10 mouse cellular contexts compared by ENCODE assay signal in genomic region chr12:112290299-112290698, GRCm38 (mm10).
A peak's percentile ranks its signal among the peaks of the same experiment; 100 is the strongest.
DNase-seq lines count a peak whose midpoint lies in the region; ATAC-seq lines count a peak whose summit lies in the region.
"Had no signal": no experiment of that assay in that cellular context is flagged by ENCODE, and none has a peak within 500 bp of the region (broad histone marks: within the 10 kb centered on the region; RNA-seq: fewer than 3 reads in every experiment).

No protein-coding gene starts in this region.

- peaks cover 60% of the 10 kb centered on the region for H3K4me1 ChIP-seq in forebrain, embryonic 10.5 days
- peaks cover 27% of the 10 kb centered on the region for H3K4me1 ChIP-seq in forebrain, embryonic 12.5 days
- H3K4me1 ChIP-seq in forebrain, embryonic 15.5 days, result peaks cover 41% of the 10 kb centered on the region

- no peak overlapping the region for H3K4me3 ChIP-seq in forebrain, embryonic 10.5 days
- H3K4me3 ChIP-seq in forebrain, embryonic 12.5 days (replicated peaks), result no peak overlapping the region
- H3K4me3 ChIP-seq in forebrain, embryonic 15.5 days, result no peak overlapping the region
- H3K4me3 ChIP-seq: liver, embryonic 15.5 days had no signal

- DNase-seq in forebrain, embryonic 10.5 days (ENCODE audit: extremely low spot score, low spot score), result no peak
- DNase-seq in adipocyte (ENCODE audit: low spot score), result peak; percentile 30
- DNase-seq in left cerebral cortex, adult 18-20 months (ENCODE audit: low spot score in 2 of 2), result peak; percentile 31 to 33
- DNase-seq in thymus, postnatal 10 days (ENCODE audit: low spot score in 2 of 2), result no peak
- DNase-seq in thymus, postnatal 4 days, result no peak
- no peak for DNase-seq in gastrocnemius, postnatal 4 days (ENCODE audit: low spot score in 2 of 2)

- H3K27me3 ChIP-seq in forebrain, embryonic 10.5 days (ENCODE audit: poor library complexity, severe bottlenecking), result peaks cover 53% of the 10 kb centered on the region
- H3K27me3 ChIP-seq in forebrain, embryonic 12.5 days, result peaks cover 13% of the 10 kb centered on the region; the same call in 1 of the 2 replicates
- H3K27me3 ChIP-seq in forebrain, embryonic 15.5 days, result no peaks in the 10 kb centered on the region
- H3K27me3 ChIP-seq: liver, embryonic 15.5 days had no signal

- no peak overlapping the region for H3K9ac ChIP-seq in forebrain, embryonic 12.5 days
- no peak overlapping the region for H3K9ac ChIP-seq in forebrain, embryonic 15.5 days (replicated peaks)
- H3K9ac ChIP-seq: liver, embryonic 15.5 days had no signal

- no peak overlapping the region for H3K4me2 ChIP-seq in forebrain, embryonic 12.5 days
- H3K4me2 ChIP-seq in forebrain, embryonic 15.5 days (replicated peaks), result no peak overlapping the region
- H3K4me2 ChIP-seq: liver, embryonic 15.5 days had no signal

- H3K27ac ChIP-seq in forebrain, embryonic 10.5 days, result peak overlapping the region; percentile 65
- H3K27ac ChIP-seq in forebrain, embryonic 12.5 days, result no peak overlapping the region
- peak overlapping the region; percentile 71 for H3K27ac ChIP-seq in forebrain, embryonic 15.5 days (replicated peaks)
- H3K27ac ChIP-seq: liver, embryonic 15.5 days; stomach, postnatal 0 days had no signal

- H3K36me3 ChIP-seq in forebrain, embryonic 10.5 days (replicated peaks), result no peaks in the 10 kb centered on the region
- H3K36me3 ChIP-seq in forebrain, embryonic 12.5 days (replicated peaks), result no peaks in the 10 kb centered on the region
- no peaks in the 10 kb centered on the region for H3K36me3 ChIP-seq in forebrain, embryonic 15.5 days
- H3K36me3 ChIP-seq: liver, embryonic 15.5 days had no signal

- ATAC-seq in forebrain, embryonic 12.5 days (ENCODE audit: low FRiP score), result no peak
- ATAC-seq in forebrain, embryonic 15.5 days (replicated peaks), result peak; percentile 66

- WGBS in forebrain, embryonic 10.5 days, result 92% methylated on average over 9 of the region's 9 CpGs
- 92% methylated on average over 9 of the region's 9 CpGs for WGBS in forebrain, embryonic 12.5 days
- WGBS in forebrain, embryonic 15.5 days, result 54% methylated on average over 9 of the region's 9 CpGs

- H3K9me3 ChIP-seq in forebrain, embryonic 10.5 days, result no peaks in the 10 kb centered on the region
- no peaks in the 10 kb centered on the region for H3K9me3 ChIP-seq in forebrain, embryonic 12.5 days
- H3K9me3 ChIP-seq in forebrain, embryonic 15.5 days, result no peaks in the 10 kb centered on the region
- H3K9me3 ChIP-seq: liver, embryonic 15.5 days had no signal

Comparison
In these comparisons a context has a peak if more than half of its experiments do, and no peak if none do; other contexts are left out.
1. DNase-seq: peak in adipocyte (single experiment) and left cerebral cortex, adult 18-20 months (2 of 2); none in forebrain, embryonic 10.5 days (single experiment), thymus, postnatal 10 days (0 of 2), thymus, postnatal 4 days (single experiment) and gastrocnemius, postnatal 4 days (0 of 2).